Mouse (Mus musculus) right cerebral cortex, postnatal 14 days (tissue): ENCODE data around the gene Atp5f1.
"Not testable (repeated sequence)": the region's sequence is repeated elsewhere in the genome, so short reads cannot be mapped to it uniquely, and the experiment has no call there.

Experiments used
- DNase-seq: peaks from one replicate; pipeline ENCODE4 v3.0.0; 2022

Atp5f1 gene

GRCm38 (mm10) chr3:105929821-105930220, 30.1 kb downstream of the Atp5f1 start:
- no peak for DNase-seq

- no peak for DNase-seq
Observed at GRCm38 (mm10) chr3:105928781-105929180, 31.1 kb downstream of the Atp5f1 start.

GRCm38 (mm10) chr3:105928195-105928569, 31.7 kb downstream of the Atp5f1 start:
- DNase-seq: no peak

- DNase-seq: no peak
Observed at GRCm38 (mm10) chr3:105927561-105928194, 32.2 kb downstream of the Atp5f1 start.

- DNase-seq: no peak
Observed at GRCm38 (mm10) chr3:105924616-105925015, 35.3 kb downstream of the Atp5f1 start.

- no peak for DNase-seq
Observed at GRCm38 (mm10) chr3:105921959-105922358, 37.9 kb downstream of the Atp5f1 start.

GRCm38 (mm10) chr3:105920743-105921142, 39.2 kb downstream of the Atp5f1 start:
- DNase-seq: not testable (repeated sequence)

GRCm38 (mm10) chr3:105918355-105918745, 41.5 kb downstream of the Atp5f1 start:
- no peak for DNase-seq

- DNase-seq: no peak
Observed at GRCm38 (mm10) chr3:105917656-105918354, 42.1 kb downstream of the Atp5f1 start.

- DNase-seq: not testable (repeated sequence)
Observed at GRCm38 (mm10) chr3:105916455-105916854, 43.4 kb downstream of the Atp5f1 start.

GRCm38 (mm10) chr3:105915281-105915680, 44.6 kb downstream of the Atp5f1 start:
- no peak for DNase-seq

GRCm38 (mm10) chr3:105913839-105914681, 45.8 kb downstream of the Atp5f1 start:
- no peak for DNase-seq

- DNase-seq: no peak
Observed at GRCm38 (mm10) chr3:105912097-105912880, 47.6 kb downstream of the Atp5f1 start.

GRCm38 (mm10) chr3:105910519-105911190, 49.2 kb downstream of the Atp5f1 start:
- no peak for DNase-seq

GRCm38 (mm10) chr3:105908976-105909375, 50.9 kb downstream of the Atp5f1 start:
- DNase-seq: no peak

- no peak for DNase-seq
Observed at GRCm38 (mm10) chr3:105907956-105908655, 51.8 kb downstream of the Atp5f1 start.

- no peak for DNase-seq
Observed at GRCm38 (mm10) chr3:105904721-105905120, 55.2 kb downstream of the Atp5f1 start.

- no peak for DNase-seq
Observed at GRCm38 (mm10) chr3:105904213-105904612, 55.7 kb downstream of the Atp5f1 start.

GRCm38 (mm10) chr3:105901468-105901867, 58.4 kb downstream of the Atp5f1 start:
- no peak for DNase-seq

GRCm38 (mm10) chr3:105900716-105901115, 59.2 kb downstream of the Atp5f1 start:
- no peak for DNase-seq

- no peak for DNase-seq
Observed at GRCm38 (mm10) chr3:105900266-105900665, 59.6 kb downstream of the Atp5f1 start.
